Mouse (Mus musculus) CH12.LX (cell line): ENCODE results near the gene Cdh23.

Experiments
- BHLHE40 ChIP-seq: IDR thresholded peaks from 2 replicates; pipeline ENCODE4 v1.6.1; 2011; ENCODE audit warnings: mild to moderate bottlenecking, low read depth, low read length, improper control_type of control experiment
- CTCF ChIP-seq, 2 experiments: IDR thresholded peaks in 1 of 2; conservative IDR thresholded peaks in 1 of 2; 2 replicates each; pipeline ENCODE4 v1.5.1; 2011 to 2012; ENCODE audit warnings: low read depth in 2 of 2, low read length in 2 of 2, improper control_type of control experiment in 1 of 2, inconsistent platforms in 1 of 2, mild to moderate bottlenecking in 1 of 2, moderate library complexity in 1 of 2
- EP300 ChIP-seq: IDR thresholded peaks from 2 replicates; pipeline ENCODE4 v1.6.1; 2011; ENCODE audit warnings: low read length, improper control_type of control experiment
- JUN ChIP-seq: IDR thresholded peaks from 2 replicates; pipeline ENCODE4 v1.6.1; 2011; ENCODE audit warnings: low read depth, mild to moderate bottlenecking, low read length, improper control_type of control experiment, moderate library complexity; ENCODE audit not compliant: insufficient read depth
- JUND ChIP-seq: conservative IDR thresholded peaks from 2 replicates; pipeline ENCODE4 v1.6.1; 2011; ENCODE audit warnings: low read depth, low read length, improper control_type of control experiment
- MXI1 ChIP-seq: IDR thresholded peaks from 2 replicates; pipeline ENCODE4 v1.6.1; 2011; ENCODE audit warnings: mild to moderate bottlenecking, low read depth, low read length, improper control_type of control experiment
- MYC ChIP-seq: IDR thresholded peaks from 2 replicates; pipeline ENCODE4 v1.6.1; 2011; ENCODE audit warnings: low read depth, mild to moderate bottlenecking, improper control_type of control experiment, low read length
- POLR2A ChIP-seq: IDR thresholded peaks from 2 replicates; pipeline ENCODE4 v1.6.1; 2011; ENCODE audit warnings: low read depth, mild to moderate bottlenecking, improper control_type of control experiment, low read length
- SIN3A ChIP-seq: IDR thresholded peaks from 2 replicates; pipeline ENCODE4 v1.6.1; 2012; ENCODE audit warnings: low read length, improper control_type of control experiment, inconsistent platforms
- USF1 ChIP-seq: IDR thresholded peaks from 2 replicates; pipeline ENCODE4 v1.6.1; 2014; ENCODE audit warnings: low read depth, mild to moderate bottlenecking, inconsistent platforms, low read length, improper control_type of control experiment
- ZNF384 ChIP-seq: IDR thresholded peaks from 2 replicates; pipeline ENCODE4 v1.6.1; 2012; ENCODE audit warnings: low read depth, low read length, improper control_type of control experiment, inconsistent platforms

- TF ChIP-seq CTCF (conservative IDR thresholded peaks at IDR 0.05 in 1 of 2, IDR thresholded peaks at IDR 0.05 in 1 of 2; ENCODE audit: low read depth in 2 of 2, low read length in 2 of 2), result no peak
- TF ChIP-seq ZNF384, result no peak
- TF ChIP-seq JUND, result no peak
- TF ChIP-seq MXI1, result no peak
- no peak for TF ChIP-seq EP300
- no peak for TF ChIP-seq POLR2A
- TF ChIP-seq SIN3A, result no peak
- no peak for TF ChIP-seq MYC
- no peak for TF ChIP-seq BHLHE40
- TF ChIP-seq USF1, result no peak
- TF ChIP-seq JUN, result no peak
Observed at GRCm38 (mm10) chr10:60532502-60532901, 163.8 kb downstream of the Cdh23 start.
